Mouse (Mus musculus): Measurements from ENCODE around the gene Ormdl3.
"Not testable (repeated sequence)": the region's sequence is repeated elsewhere in the genome, so short reads cannot be mapped to it uniquely, and the experiment has no call there.

Gene Ormdl3

GRCm38 (mm10) chr11:98586892-98587563 is at the start of gene Ormdl3:
Ormdl3 (minus strand) TSS chr11:98587368.
- DNase-seq (ENCODE audit: low spot score in 2 of 2) = peak; percentile 98 to 99

- peak in 1 of 2 experiments; percentile 12 for DNase-seq (ENCODE audit: low spot score in 2 of 2)
These were observed 48.3 kb upstream of the Ormdl3 start for GRCm38 (mm10) chr11:98635312-98635970.

- DNase-seq (ENCODE audit: low spot score in 2 of 2) = no peak
These were observed 43.5 kb upstream of the Ormdl3 start for GRCm38 (mm10) chr11:98630646-98631045.

- no peak for DNase-seq (ENCODE audit: low spot score in 2 of 2)
These were observed 41.5 kb upstream of the Ormdl3 start for GRCm38 (mm10) chr11:98628706-98629105.

- no peak for DNase-seq (ENCODE audit: low spot score in 2 of 2)
These were observed 38.6 kb upstream of the Ormdl3 start, which contains the start of the genes Gm12355 and Gsdma3 for GRCm38 (mm10) chr11:98625611-98626410. Gm12355 (minus strand) TSS chr11:98625661. Gsdma3 (plus strand) TSS chr11:98626360.

DNA sequence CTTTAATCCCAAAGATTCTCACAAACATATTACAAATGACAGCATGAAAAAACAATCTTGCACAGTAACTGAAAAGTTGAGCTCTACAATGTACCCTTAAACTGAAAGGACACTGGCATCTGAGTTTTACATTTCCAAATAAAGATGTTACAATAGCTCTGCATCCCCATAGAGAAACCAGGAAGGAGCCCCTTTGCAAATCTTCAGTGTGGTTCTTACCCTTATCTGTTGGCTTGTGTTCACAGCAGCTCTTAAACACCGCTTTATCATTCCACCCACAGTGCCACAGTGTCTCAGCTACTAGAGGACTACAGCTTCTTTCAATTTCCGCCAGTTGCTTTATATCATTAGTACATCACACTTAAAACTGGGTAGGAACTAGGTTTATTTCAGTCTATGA is 37.2 kb upstream of the Ormdl3 start:
- DNase-seq (ENCODE audit: low spot score in 2 of 2) = not testable (repeated sequence)

DNA sequence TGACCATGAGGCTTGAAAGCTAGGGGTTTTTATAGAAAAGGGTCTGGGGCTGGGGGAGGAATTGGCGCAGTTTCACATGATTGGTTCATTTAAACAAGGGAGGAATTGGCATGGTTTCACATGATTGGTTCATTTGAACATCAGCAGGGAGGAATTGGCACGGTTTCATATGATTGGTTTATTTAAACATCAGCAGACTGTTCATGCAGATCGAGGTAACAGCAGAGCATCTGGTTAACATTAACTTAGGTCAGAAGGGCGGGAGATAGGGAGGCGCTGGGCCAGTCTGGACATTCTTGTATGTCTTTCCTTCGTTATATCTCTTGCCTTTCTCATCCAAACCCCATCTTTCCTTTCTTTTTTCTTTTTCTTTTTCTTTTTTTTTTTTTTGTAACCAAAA is 36.8 kb upstream of the Ormdl3 start:
- not testable (repeated sequence) for DNase-seq (ENCODE audit: low spot score in 2 of 2)

DNA sequence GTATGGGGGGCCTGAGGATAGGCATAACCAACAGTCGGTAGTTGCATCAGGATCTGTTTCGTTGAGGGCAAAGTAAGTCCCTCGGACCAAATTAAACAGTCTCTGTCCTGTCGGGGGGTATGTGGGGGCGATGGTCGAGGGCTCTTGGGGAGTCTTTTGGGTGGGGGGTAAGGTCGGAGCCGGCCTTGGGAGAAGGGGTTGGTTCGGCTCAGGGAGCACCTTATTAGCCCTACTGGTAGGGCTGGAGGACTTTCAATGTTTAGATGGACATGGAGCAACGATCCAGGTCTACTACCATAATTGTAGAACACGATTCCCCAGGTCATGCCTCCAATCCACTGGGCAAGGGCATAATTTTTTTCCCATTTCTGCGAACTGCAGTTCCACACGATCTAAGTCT is 33.6 kb upstream of the Ormdl3 start:
- DNase-seq (ENCODE audit: low spot score in 2 of 2) = no peak

GRCm38 (mm10) chr11:98606763-98607162 is 19.6 kb upstream of the Ormdl3 start:
- DNase-seq (ENCODE audit: low spot score in 2 of 2) = no peak

- DNase-seq (ENCODE audit: low spot score in 2 of 2) = not testable (repeated sequence)
These were observed 17.7 kb upstream of the Ormdl3 start for GRCm38 (mm10) chr11:98604911-98605310.

DNA sequence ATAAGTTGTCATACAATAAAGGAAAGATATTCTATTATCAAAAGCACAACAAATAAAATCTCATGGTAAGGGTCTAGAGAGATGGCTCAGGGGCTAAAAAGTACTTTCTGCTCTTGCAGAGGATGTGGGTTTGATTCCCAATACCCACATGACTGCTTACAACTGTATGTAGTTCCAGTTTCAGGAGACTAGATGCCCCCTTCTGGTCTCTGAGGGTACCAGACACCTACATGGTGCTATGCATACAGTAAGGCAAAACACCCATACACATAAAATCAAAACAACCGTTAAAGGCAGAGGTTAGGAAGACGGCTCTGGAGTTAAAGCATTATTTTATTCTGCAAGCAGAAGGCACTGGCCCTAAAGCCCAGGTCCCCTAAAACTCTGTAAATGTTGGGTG is 16.8 kb upstream of the Ormdl3 start:
- DNase-seq (ENCODE audit: low spot score in 2 of 2) = no peak

- no peak for DNase-seq (ENCODE audit: low spot score in 2 of 2)
These were observed 15.0 kb upstream of the Ormdl3 start for GRCm38 (mm10) chr11:98602090-98602690.

DNA sequence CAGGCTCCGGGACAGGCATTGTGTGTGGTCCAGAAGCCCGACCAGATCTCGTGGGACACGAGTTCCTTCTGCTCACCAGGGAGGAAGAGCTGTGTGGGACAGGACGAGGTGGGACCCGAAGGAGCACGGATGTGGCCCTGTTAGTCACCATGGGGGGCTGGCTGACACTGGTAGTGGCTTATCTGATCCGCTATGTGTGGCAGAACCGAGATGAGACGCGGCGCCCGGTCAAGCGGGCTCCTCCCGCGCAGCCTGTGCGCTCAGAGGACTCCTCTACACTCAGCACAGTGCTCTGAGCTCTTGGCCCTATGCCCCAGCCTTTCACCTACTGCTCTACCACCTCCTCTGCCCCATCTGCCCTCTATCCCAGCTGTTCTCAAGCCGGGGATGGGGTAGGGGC is 12.1 kb upstream of the Ormdl3 start:
- DNase-seq (ENCODE audit: low spot score in 2 of 2) = no peak

- peak in 1 of 2 experiments; percentile 56 for DNase-seq (ENCODE audit: low spot score in 2 of 2)
These were observed 11.7 kb upstream of the Ormdl3 start for GRCm38 (mm10) chr11:98598851-98599290.

DNA sequence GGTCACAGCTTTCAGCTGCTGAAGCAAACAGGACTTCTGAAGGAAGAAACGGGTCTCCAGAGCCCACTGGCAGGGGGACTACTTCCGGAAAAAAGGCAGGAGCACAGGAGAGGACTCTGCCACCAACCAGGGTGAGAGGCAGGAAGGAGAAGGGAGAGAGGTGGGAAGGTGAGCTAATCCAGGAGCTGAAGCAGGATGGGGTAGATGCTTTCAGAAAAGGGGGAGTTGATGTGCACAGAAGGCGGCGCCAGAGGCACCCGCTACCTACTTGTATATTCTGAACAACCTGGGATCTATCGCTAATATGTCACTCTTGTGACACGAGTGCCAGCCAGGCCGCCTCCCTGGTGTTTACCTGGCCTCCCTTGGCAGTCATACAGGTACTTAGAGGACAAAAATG is 10.8 kb upstream of the Ormdl3 start, which contains the start of gene Lrrc3c:
TSS of gene Lrrc3c (plus strand) at position 301 of the 400 bp plus-strand sequence.
- DNase-seq (ENCODE audit: low spot score in 2 of 2) = no peak

GRCm38 (mm10) chr11:98597363-98597762 is 10.2 kb upstream of the Ormdl3 start:
- DNase-seq (ENCODE audit: low spot score in 2 of 2) = peak in 1 of 2 experiments; percentile 49

- no peak for DNase-seq (ENCODE audit: low spot score in 2 of 2)
These were observed 8.8 kb upstream of the Ormdl3 start for GRCm38 (mm10) chr11:98595955-98596354.

DNA sequence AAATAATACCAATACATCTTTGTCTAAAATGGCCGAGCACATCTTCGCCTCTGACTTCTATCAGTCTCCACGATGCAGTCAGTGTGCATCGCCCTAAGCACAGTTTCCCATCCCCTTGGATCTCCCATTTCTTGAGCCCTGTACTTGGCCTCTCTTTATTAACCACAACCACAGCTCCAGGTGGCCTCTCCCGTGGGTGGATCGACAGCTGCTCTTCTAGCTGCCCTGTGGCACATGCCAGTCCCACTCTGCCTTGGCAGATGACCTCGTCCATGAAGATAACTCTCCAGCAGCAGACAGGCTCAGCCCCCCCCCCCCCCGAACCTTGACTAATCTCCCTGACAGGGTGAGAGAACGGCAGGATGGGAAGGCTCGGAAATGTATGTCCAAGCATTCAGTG is 8.3 kb upstream of the Ormdl3 start:
- no peak for DNase-seq (ENCODE audit: low spot score in 2 of 2)

GRCm38 (mm10) chr11:98595021-98595420 is 7.9 kb upstream of the Ormdl3 start:
- no peak for DNase-seq (ENCODE audit: low spot score in 2 of 2)

DNA sequence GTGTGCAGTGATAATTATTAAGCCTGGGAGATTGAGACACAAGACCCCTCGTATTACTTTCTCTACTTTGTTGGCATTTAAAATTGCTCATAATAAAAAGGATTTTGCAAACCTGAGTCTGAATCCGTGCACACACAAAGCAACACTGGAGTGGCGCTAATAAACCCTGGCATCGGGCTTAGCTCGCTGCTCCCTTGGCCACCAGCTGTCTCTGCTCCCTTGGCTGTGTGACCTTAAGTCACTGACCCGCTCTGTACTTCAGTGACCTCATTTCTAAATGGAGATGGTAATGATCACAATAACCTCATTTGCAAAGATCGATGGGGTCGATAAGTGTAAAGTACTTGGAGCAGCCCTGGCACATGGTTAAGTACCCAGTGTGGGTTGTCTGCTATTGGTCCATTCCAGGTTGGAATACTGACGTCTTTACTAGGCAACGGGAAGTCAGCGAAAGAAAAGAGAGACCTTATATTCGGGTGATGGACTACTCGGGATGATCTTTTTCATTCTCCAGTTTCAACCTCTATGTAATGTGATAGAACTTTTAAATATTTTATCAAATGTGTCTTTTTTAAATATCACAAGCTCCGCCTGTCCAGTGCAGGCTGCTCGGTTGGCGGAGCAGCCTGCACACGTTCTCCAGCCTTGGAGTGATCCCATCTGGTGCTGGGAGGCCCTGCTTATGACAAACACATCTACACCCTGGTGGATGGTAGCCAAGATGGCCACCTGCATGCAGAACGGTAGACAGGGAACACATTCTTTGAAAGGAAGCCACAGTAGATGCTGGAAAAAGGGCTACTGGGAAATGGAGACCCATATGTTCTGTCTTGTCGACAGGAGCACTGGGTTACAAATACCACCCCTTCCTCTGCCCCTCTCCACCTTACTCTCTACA is 3.6 kb upstream of the Ormdl3 start:
- DNase-seq (ENCODE audit: low spot score in 2 of 2) = no peak

GRCm38 (mm10) chr11:98589306-98589705 is 2.1 kb upstream of the Ormdl3 start:
- DNase-seq (ENCODE audit: low spot score in 2 of 2) = no peak
